Mouse (Mus musculus): ENCODE measurements around the gene Ociad2. TPM values are rescaled to one million over a fixed set of nuclear protein-coding genes. Genes with fewer than 3 reads are reported as not detected.
A peak's percentile ranks its signal among the peaks of the same experiment; 100 is the strongest.

Ociad2 gene
- polyA plus RNA-seq, 1 experiment from 2014 or later, result 103 TPM

GRCm38 (mm10) chr5:73342701-73343355 is 2.0 kb upstream of the Ociad2 start:
- Histone ChIP-seq H3K4me3 (replicated peaks; ENCODE audit: low read length) (no peak overlapping the region), H3K36me3 (ENCODE audit: control insufficient read depth, insufficient read depth, low read length) (no peaks in the 10 kb centered on the region), H3K9me3 (replicated peaks; ENCODE audit: control insufficient read depth, low read length) (no peaks in the 10 kb centered on the region), H3K9ac (ENCODE audit: low read length) (no peak overlapping the region), H3K27me3 (ENCODE audit: control insufficient read depth, insufficient read depth, low read length) (no peaks in the 10 kb centered on the region), H3K27ac (ENCODE audit: low read length) (peak overlapping the region; percentile 81), H3K4me2 (ENCODE audit: low read depth, low read length) (no peak overlapping the region), H3K4me1 (ENCODE audit: control insufficient read depth, insufficient read depth, low read length) (no peaks in the 10 kb centered on the region)
- ATAC-seq (ENCODE audit: insufficient read depth, low FRiP score), result no peak
- WGBS, result 75% methylated on average over 22 of the region's 22 CpGs

DNA sequence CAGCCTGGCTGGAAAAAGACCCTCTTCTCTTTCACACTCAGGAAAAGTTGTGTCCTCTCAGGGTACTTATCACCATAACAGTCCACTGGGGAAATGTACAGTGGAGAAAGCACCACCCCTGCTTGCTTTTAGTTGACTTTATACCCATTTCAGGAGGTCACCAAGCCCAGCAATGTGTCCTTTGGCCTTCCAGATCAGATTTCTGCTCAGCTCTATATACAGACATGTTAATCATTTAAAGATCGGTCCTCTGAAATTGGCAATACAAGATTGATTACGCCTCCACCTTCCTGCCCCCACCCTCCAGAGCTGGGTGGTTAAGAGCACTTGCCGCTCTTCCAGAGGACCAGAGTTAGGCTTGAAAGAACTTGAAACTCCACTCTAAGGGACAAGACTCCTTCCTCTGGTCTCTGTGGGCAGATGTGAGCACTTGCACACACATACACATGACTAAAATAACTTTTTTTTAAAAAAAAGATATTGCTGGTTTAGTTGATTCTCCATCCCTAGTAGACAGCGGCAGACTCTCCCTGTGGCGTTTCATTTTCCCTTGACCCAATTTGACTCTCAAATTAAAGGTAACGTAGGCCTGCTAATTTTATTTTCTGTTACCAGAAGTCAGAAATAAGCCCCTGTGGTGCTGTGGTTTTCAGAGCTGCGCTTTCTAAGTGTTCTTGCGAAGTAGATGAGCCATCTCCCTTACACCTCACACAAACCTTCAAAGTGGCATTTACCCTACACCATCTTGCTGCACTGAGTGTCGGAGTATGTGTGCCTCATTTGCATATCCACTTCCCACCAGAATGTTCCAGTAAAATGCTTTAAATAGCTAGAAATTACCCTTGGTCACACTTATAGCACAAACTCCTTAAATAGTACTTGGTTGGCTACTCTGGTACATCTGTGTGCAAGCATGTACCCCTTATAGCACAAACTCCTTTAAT is 777 bp downstream of the Ociad2 start:
- no peaks in the 10 kb centered on the region for H3K9me3 ChIP-seq (replicated peaks; ENCODE audit: control insufficient read depth, low read length)
- no peaks in the 10 kb centered on the region for H3K4me1 ChIP-seq (ENCODE audit: control insufficient read depth, insufficient read depth, low read length)
- H3K4me2 ChIP-seq (ENCODE audit: low read depth, low read length), result no peak overlapping the region
- no peaks in the 10 kb centered on the region for H3K36me3 ChIP-seq (ENCODE audit: control insufficient read depth, insufficient read depth, low read length)
- no peak overlapping the region for H3K9ac ChIP-seq (ENCODE audit: low read length)
- H3K27me3 ChIP-seq (ENCODE audit: control insufficient read depth, insufficient read depth, low read length), result no peaks in the 10 kb centered on the region
- ATAC-seq (ENCODE audit: insufficient read depth, low FRiP score), result no peak
- WGBS, result 83% methylated on average over 9 of the region's 9 CpGs
- H3K27ac ChIP-seq (ENCODE audit: low read length), result no peak overlapping the region
- H3K4me3 ChIP-seq (replicated peaks; ENCODE audit: low read length), result no peak overlapping the region

GRCm38 (mm10) chr5:73338832-73339163 is 2.0 kb downstream of the Ociad2 start:
- Histone ChIP-seq H3K27ac (ENCODE audit: low read length) (peak overlapping the region; percentile 80; the same call in 1 of the 2 replicates), H3K9me3 (replicated peaks; ENCODE audit: control insufficient read depth, low read length) (no peaks in the 10 kb centered on the region), H3K9ac (ENCODE audit: low read length) (peak overlapping the region; percentile 82)

GRCm38 (mm10) chr5:73337961-73338831 is 2.6 kb downstream of the Ociad2 start:
- WGBS, result 2% methylated on average over 37 of the region's 41 CpGs
- H3K9me3 ChIP-seq (replicated peaks; ENCODE audit: control insufficient read depth, low read length), result no peaks in the 10 kb centered on the region
- no peaks in the 10 kb centered on the region for H3K36me3 ChIP-seq (ENCODE audit: control insufficient read depth, insufficient read depth, low read length)
- peak overlapping the region; percentile 82 for H3K9ac ChIP-seq (ENCODE audit: low read length)
- no peaks in the 10 kb centered on the region for H3K4me1 ChIP-seq (ENCODE audit: control insufficient read depth, insufficient read depth, low read length)
- peak overlapping the region; percentile 80 for H3K4me2 ChIP-seq (ENCODE audit: low read depth, low read length)
- peak overlapping the region; percentile 62 for H3K4me3 ChIP-seq (replicated peaks; ENCODE audit: low read length)
- ATAC-seq (ENCODE audit: insufficient read depth, low FRiP score), result peak; percentile 43; the same call in 1 of the 2 replicates
- no peaks in the 10 kb centered on the region for H3K27me3 ChIP-seq (ENCODE audit: control insufficient read depth, insufficient read depth, low read length)
- H3K27ac ChIP-seq (ENCODE audit: low read length), result peak overlapping the region; percentile 80

More at GRCm38 (mm10) chr5:73338832-73339163, 2.0 kb downstream of the Ociad2 start:
- no peaks in the 10 kb centered on the region for H3K27me3 ChIP-seq (ENCODE audit: control insufficient read depth, insufficient read depth, low read length)
- peak overlapping the region; percentile 80 for H3K4me2 ChIP-seq (ENCODE audit: low read depth, low read length)
- 46% methylated on average over 14 of the region's 14 CpGs for WGBS
- peak overlapping the region; percentile 62 for H3K4me3 ChIP-seq (replicated peaks; ENCODE audit: low read length)
- no peaks in the 10 kb centered on the region for H3K36me3 ChIP-seq (ENCODE audit: control insufficient read depth, insufficient read depth, low read length)
- ATAC-seq (ENCODE audit: insufficient read depth, low FRiP score), result no peak
- no peaks in the 10 kb centered on the region for H3K4me1 ChIP-seq (ENCODE audit: control insufficient read depth, insufficient read depth, low read length)

GRCm38 (mm10) chr5:73336448-73336847 is 4.4 kb downstream of the Ociad2 start:
- no peak overlapping the region for H3K9ac ChIP-seq (ENCODE audit: low read length)
- H3K4me3 ChIP-seq (replicated peaks; ENCODE audit: low read length), result no peak overlapping the region
- peak; percentile 62; the same call in 1 of the 2 replicates for ATAC-seq (ENCODE audit: insufficient read depth, low FRiP score)
- no peaks in the 10 kb centered on the region for H3K27me3 ChIP-seq (ENCODE audit: control insufficient read depth, insufficient read depth, low read length)
- WGBS, result 34% methylated on average over 5 of the region's 5 CpGs
- peak overlapping the region; percentile 36; the same call in 1 of the 2 replicates for H3K27ac ChIP-seq (ENCODE audit: low read length)
- peak overlapping the region; percentile 80 for H3K4me2 ChIP-seq (ENCODE audit: low read depth, low read length)
- H3K9me3 ChIP-seq (replicated peaks; ENCODE audit: control insufficient read depth, low read length), result no peaks in the 10 kb centered on the region
- H3K4me1 ChIP-seq (ENCODE audit: control insufficient read depth, insufficient read depth, low read length), result no peaks in the 10 kb centered on the region
- H3K36me3 ChIP-seq (ENCODE audit: control insufficient read depth, insufficient read depth, low read length), result no peaks in the 10 kb centered on the region

GRCm38 (mm10) chr5:73331002-73331401 is 9.8 kb downstream of the Ociad2 start:
- 25% methylated on average over 4 of the region's 4 CpGs for WGBS
- no peaks in the 10 kb centered on the region for H3K9me3 ChIP-seq (replicated peaks; ENCODE audit: control insufficient read depth, low read length)
- H3K4me3 ChIP-seq (replicated peaks; ENCODE audit: low read length), result no peak overlapping the region
- ATAC-seq (ENCODE audit: insufficient read depth, low FRiP score), result no peak
- no peaks in the 10 kb centered on the region for H3K27me3 ChIP-seq (ENCODE audit: control insufficient read depth, insufficient read depth, low read length)
- no peaks in the 10 kb centered on the region for H3K36me3 ChIP-seq (ENCODE audit: control insufficient read depth, insufficient read depth, low read length)
- no peak overlapping the region for H3K27ac ChIP-seq (ENCODE audit: low read length)
- H3K4me1 ChIP-seq (ENCODE audit: control insufficient read depth, insufficient read depth, low read length), result no peaks in the 10 kb centered on the region
- H3K4me2 ChIP-seq (ENCODE audit: low read depth, low read length), result no peak overlapping the region
- no peak overlapping the region for H3K9ac ChIP-seq (ENCODE audit: low read length)

GRCm38 (mm10) chr5:73324526-73325170 is 16.2 kb downstream of the Ociad2 start:
- Histone ChIP-seq H3K4me1 (ENCODE audit: control insufficient read depth, insufficient read depth, low read length) (no peaks in the 10 kb centered on the region), H3K36me3 (ENCODE audit: control insufficient read depth, insufficient read depth, low read length) (no peaks in the 10 kb centered on the region), H3K9ac (ENCODE audit: low read length) (no peak overlapping the region), H3K27me3 (ENCODE audit: control insufficient read depth, insufficient read depth, low read length) (no peaks in the 10 kb centered on the region), H3K9me3 (replicated peaks; ENCODE audit: control insufficient read depth, low read length) (no peaks in the 10 kb centered on the region), H3K27ac (ENCODE audit: low read length) (no peak overlapping the region), H3K4me3 (replicated peaks; ENCODE audit: low read length) (no peak overlapping the region), H3K4me2 (ENCODE audit: low read depth, low read length) (no peak overlapping the region)
- no peak for ATAC-seq (ENCODE audit: insufficient read depth, low FRiP score)
- WGBS, result 67% methylated on average over 8 of the region's 8 CpGs

GRCm38 (mm10) chr5:73323602-73324001 is 17.2 kb downstream of the Ociad2 start:
- 76% methylated on average over 5 of the region's 5 CpGs for WGBS
- Histone ChIP-seq H3K9me3 (replicated peaks; ENCODE audit: control insufficient read depth, low read length) (no peaks in the 10 kb centered on the region), H3K4me2 (ENCODE audit: low read depth, low read length) (no peak overlapping the region), H3K4me1 (ENCODE audit: control insufficient read depth, insufficient read depth, low read length) (no peaks in the 10 kb centered on the region), H3K36me3 (ENCODE audit: control insufficient read depth, insufficient read depth, low read length) (no peaks in the 10 kb centered on the region), H3K9ac (ENCODE audit: low read length) (no peak overlapping the region), H3K27ac (ENCODE audit: low read length) (no peak overlapping the region), H3K4me3 (replicated peaks; ENCODE audit: low read length) (no peak overlapping the region), H3K27me3 (ENCODE audit: control insufficient read depth, insufficient read depth, low read length) (no peaks in the 10 kb centered on the region)
- ATAC-seq (ENCODE audit: insufficient read depth, low FRiP score), result no peak
